Mouse (Mus musculus) hindbrain, embryonic 13.5 days (tissue): Measurements from ENCODE around the gene Dnah2. TPM values are rescaled to one million over a fixed set of nuclear protein-coding genes. Genes with fewer than 3 reads are reported as not detected.

Source experiments
- ATAC-seq: fragments of 200-750 bp; cut with Nextera tagmentation; 2 replicates; pipeline ENCODE4 v1.8.0; 2017; ENCODE audit warnings: moderate TSS enrichment; ENCODE audit not compliant: low FRiP score
- H3K27ac ChIP-seq: fragments of 300-500 bp; sonication (generic); 2 replicates; pipeline ENCODE4 v1.5.1; 2015; ENCODE audit warnings: inconsistent platforms, mild to moderate bottlenecking, moderate library complexity
- H3K27me3 ChIP-seq: fragments of 300-500 bp; sonication (generic); 2 replicates; pipeline ENCODE4 v1.6.1; 2015; ENCODE audit warnings: mild to moderate bottlenecking, inconsistent platforms
- H3K36me3 ChIP-seq: fragments of 300-500 bp; sonication (generic); 2 replicates; pipeline ENCODE4 v1.6.1; 2015; ENCODE audit warnings: mild to moderate bottlenecking, inconsistent platforms
- H3K4me1 ChIP-seq: fragments of 300-500 bp; sonication (generic); replicated peaks from 2 replicates; pipeline ENCODE4 v1.6.1; 2015; ENCODE audit warnings: inconsistent platforms
- H3K4me2 ChIP-seq: fragments of 300-500 bp; sonication (generic); 2 replicates; pipeline ENCODE4 v1.6.1; 2015; ENCODE audit warnings: inconsistent platforms, mild to moderate bottlenecking, moderate library complexity
- H3K4me3 ChIP-seq: fragments of 300-500 bp; sonication (generic); 2 replicates; pipeline ENCODE4 v1.5.1; 2015; ENCODE audit warnings: mild to moderate bottlenecking, inconsistent platforms
- H3K9ac ChIP-seq: fragments of 300-500 bp; sonication (generic); 2 replicates; pipeline ENCODE4 v1.6.1; 2015; ENCODE audit warnings: mild to moderate bottlenecking, inconsistent platforms
- H3K9me3 ChIP-seq: fragments of 300-500 bp; sonication (generic); 2 replicates; pipeline ENCODE4 v1.6.1; 2016; ENCODE audit warnings: inconsistent platforms
- WGBS: fragments of 180-500 bp; shearing (Covaris S2); methylation state at CpG from one replicate; pipeline ENCODE4 v1.1.7; 2015; 5-methylcytosine and 5-hydroxymethylcytosine counted together
- polyA plus RNA-seq: library from polyadenylated mRNA; unstranded; fragments of >200 nt; fragmentation: Nextera tagmentation; extraction: Ambion mirVana; gene quantifications from 2 replicates; pipeline ENCODE4 v1.2.1, GENCODE M21; 2015

The Dnah2 gene
- polyA plus RNA-seq, 1 experiment from 2014 or later, result 2.1 TPM

- H3K36me3 ChIP-seq, result no peaks in the 10 kb centered on the region
- no peak overlapping the region for H3K27ac ChIP-seq
- H3K4me2 ChIP-seq, result no peak overlapping the region
- 0 out of 2 replicates have a peak, but pooled peaks cover 4% of the 10 kb centered on the region for H3K4me1 ChIP-seq
- H3K4me3 ChIP-seq, result no peak overlapping the region
- no peaks in the 10 kb centered on the region for H3K27me3 ChIP-seq
- no peak overlapping the region for H3K9ac ChIP-seq
- WGBS, result 60% methylated on average over 3 of the region's 3 CpGs
- no peak for ATAC-seq
- H3K9me3 ChIP-seq, result no peaks in the 10 kb centered on the region
Measured at GRCm38 (mm10) chr11:69437291-69437690, 111.6 kb downstream of the Dnah2 start.

DNA sequence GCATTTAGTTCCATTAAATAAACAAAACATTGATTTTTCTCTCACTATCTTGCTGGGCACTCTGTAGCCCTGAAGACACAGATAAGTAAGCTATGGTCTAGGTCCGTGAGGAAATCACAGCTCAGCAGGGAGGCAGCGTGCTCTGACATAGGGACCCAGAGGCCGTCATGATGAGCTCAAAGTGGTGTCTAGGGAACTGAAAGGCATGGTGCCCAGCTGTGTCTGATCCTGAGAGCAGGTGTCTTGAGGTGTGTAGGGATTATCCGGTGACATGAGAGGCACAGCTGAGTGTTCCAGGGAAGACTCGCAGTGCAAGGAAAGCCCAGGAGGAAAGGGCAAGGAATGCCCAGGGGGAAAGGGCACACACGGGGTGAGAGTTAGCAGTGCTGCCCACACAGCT lies 115.7 kb downstream of the Dnah2 start:
- no peak for ATAC-seq
- Histone ChIP-seq H3K4me2 (no peak overlapping the region), H3K9me3 (no peaks in the 10 kb centered on the region), H3K4me1 (0 out of 2 replicates have a peak, but pooled peaks cover 7% of the 10 kb centered on the region), H3K36me3 (no peaks in the 10 kb centered on the region), H3K27me3 (no peaks in the 10 kb centered on the region; the same call in 1 of the 2 replicates), H3K9ac (no peak overlapping the region), H3K27ac (no peak overlapping the region), H3K4me3 (no peak overlapping the region)
- WGBS, result 66% methylated on average over 6 of the region's 6 CpGs

- H3K4me2 ChIP-seq, result no peak overlapping the region
- H3K4me1 ChIP-seq, result 0 out of 2 replicates have a peak, but pooled peaks cover 7% of the 10 kb centered on the region
- no peak overlapping the region for H3K9ac ChIP-seq
- H3K4me3 ChIP-seq, result no peak overlapping the region
- no peaks in the 10 kb centered on the region; the same call in 1 of the 2 replicates for H3K27me3 ChIP-seq
- ATAC-seq, result no peak
- no peaks in the 10 kb centered on the region for H3K36me3 ChIP-seq
- 78% methylated on average over 11 of the region's 11 CpGs for WGBS
- H3K9me3 ChIP-seq, result no peaks in the 10 kb centered on the region
- no peak overlapping the region for H3K27ac ChIP-seq
Measured at GRCm38 (mm10) chr11:69432640-69432982, 116.3 kb downstream of the Dnah2 start.

DNA sequence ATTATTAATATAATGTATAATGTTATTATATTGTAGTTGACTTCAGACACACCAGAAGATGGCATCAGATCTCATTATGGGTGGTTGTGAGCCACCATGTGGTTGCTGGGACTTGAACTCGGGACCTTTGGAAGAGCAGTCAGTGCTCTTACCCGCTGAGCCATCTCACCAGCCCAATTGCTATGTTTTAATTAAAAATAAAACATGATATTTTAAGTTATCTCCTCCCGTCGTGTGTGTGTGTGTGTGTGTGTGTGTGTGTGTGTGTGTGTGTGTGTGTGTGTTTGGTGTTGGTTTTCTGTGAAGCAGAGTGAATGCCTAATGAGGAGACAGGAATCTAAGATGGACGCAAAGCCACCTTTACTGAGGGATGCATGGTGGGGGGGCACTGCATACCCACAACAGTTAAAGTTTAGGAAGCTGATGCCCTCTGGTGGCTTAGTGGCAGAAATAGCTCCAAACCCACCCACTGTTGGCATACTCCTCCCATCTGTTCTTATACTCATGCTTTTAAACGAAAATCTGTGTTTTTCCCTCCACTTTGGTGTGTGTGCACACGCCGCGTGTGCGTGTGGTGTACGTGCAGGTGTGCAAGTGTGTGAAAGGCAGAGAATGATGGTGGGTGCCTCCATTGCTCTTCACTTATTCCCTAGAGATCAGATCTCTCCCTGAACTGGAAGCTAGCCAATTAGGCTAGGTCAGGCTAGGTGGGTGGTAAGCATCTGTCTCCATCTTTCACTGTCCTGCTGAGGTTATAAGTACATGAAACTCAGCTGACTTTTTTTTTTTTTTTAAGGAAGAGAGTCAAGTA lies 116.9 kb downstream of the Dnah2 start:
- 34% methylated on average over 11 of the region's 11 CpGs for WGBS
- no peak overlapping the region for H3K4me2 ChIP-seq

DNA sequence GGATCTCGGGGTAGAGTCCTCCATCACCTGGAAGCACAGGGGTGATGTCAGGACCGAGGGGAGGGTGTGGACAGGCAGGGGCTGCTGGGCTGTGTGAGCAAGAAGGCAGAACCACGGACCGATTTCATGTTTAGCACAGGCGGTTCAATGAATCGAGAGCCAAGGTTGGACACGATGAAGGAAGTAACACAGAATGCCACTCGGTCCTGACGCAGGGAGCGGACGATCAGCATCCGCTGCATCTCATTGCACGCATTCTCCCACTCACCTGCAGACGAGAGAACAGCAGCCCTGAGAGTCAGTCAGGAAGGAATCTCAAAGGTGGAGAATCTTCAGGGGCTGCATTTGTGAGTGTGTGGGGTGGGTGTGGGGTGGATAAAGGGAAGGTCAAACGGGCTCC lies 118.3 kb downstream of the Dnah2 start:
- no peak for ATAC-seq
- H3K4me1 ChIP-seq, result 0 out of 2 replicates have a peak, but pooled peaks cover 7% of the 10 kb centered on the region
- 92% methylated on average over 15 of the region's 15 CpGs for WGBS
- H3K9ac ChIP-seq, result no peak overlapping the region
- no peak overlapping the region for H3K4me3 ChIP-seq
- H3K36me3 ChIP-seq, result no peaks in the 10 kb centered on the region
- H3K9me3 ChIP-seq, result no peaks in the 10 kb centered on the region
- peaks cover 2% of the 10 kb centered on the region; the same call in 1 of the 2 replicates for H3K27me3 ChIP-seq
- H3K4me2 ChIP-seq, result no peak overlapping the region
- no peak overlapping the region for H3K27ac ChIP-seq

More for the DNA sequence above, 116.9 kb downstream of the Dnah2 start:
- H3K36me3 ChIP-seq, result no peaks in the 10 kb centered on the region
- H3K9me3 ChIP-seq, result no peaks in the 10 kb centered on the region
- H3K4me3 ChIP-seq, result no peak overlapping the region
- H3K9ac ChIP-seq, result no peak overlapping the region
- peaks cover 2% of the 10 kb centered on the region; the same call in 1 of the 2 replicates for H3K27me3 ChIP-seq
- ATAC-seq, result 0 out of 2 replicates have a peak, but pooled peaks have one; percentile 43
- 0 out of 2 replicates have a peak, but pooled peaks cover 7% of the 10 kb centered on the region for H3K4me1 ChIP-seq
- H3K27ac ChIP-seq, result no peak overlapping the region

- ATAC-seq, result no peak
- Histone ChIP-seq H3K4me3 (no peak overlapping the region), H3K9ac (no peak overlapping the region), H3K27ac (no peak overlapping the region), H3K9me3 (no peaks in the 10 kb centered on the region), H3K4me1 (0 out of 2 replicates have a peak, but pooled peaks cover 7% of the 10 kb centered on the region), H3K27me3 (peaks cover 2% of the 10 kb centered on the region; the same call in 1 of the 2 replicates), H3K4me2 (no peak overlapping the region), H3K36me3 (no peaks in the 10 kb centered on the region)
- WGBS, result 62% methylated on average over 2 of the region's 2 CpGs
Measured at GRCm38 (mm10) chr11:69429313-69429712, 119.6 kb downstream of the Dnah2 start.

DNA sequence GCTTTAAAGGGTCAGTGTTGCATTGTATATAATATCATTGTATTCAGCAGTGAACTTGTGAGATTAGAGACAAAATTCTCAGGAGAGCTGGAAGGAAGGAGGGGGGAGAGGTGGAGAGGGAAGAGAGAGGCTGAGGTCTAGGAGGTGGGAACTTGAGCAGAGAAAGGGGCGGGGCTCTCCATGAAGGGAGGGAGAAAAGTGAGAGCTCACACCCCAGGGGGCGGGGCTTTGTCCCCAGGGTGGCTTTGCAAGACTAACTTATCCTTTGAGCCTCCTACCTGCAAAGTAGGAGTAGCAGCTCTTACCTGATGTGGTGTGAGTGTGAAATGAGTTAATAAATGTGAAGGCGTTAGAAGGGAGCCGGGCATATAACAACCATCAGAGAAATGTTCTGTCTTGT lies 120.2 kb downstream of the Dnah2 start:
- H3K4me1 ChIP-seq, result 0 out of 2 replicates have a peak, but pooled peaks cover 7% of the 10 kb centered on the region
- no peak overlapping the region for H3K9ac ChIP-seq
- ATAC-seq, result no peak
- no peaks in the 10 kb centered on the region for H3K36me3 ChIP-seq
- H3K27me3 ChIP-seq, result peaks cover 7% of the 10 kb centered on the region; the same call in 1 of the 2 replicates
- H3K9me3 ChIP-seq, result no peaks in the 10 kb centered on the region
- H3K4me2 ChIP-seq, result no peak overlapping the region
- WGBS, result 31% methylated on average over 4 of the region's 4 CpGs
- no peak overlapping the region for H3K4me3 ChIP-seq
- H3K27ac ChIP-seq, result no peak overlapping the region

DNA sequence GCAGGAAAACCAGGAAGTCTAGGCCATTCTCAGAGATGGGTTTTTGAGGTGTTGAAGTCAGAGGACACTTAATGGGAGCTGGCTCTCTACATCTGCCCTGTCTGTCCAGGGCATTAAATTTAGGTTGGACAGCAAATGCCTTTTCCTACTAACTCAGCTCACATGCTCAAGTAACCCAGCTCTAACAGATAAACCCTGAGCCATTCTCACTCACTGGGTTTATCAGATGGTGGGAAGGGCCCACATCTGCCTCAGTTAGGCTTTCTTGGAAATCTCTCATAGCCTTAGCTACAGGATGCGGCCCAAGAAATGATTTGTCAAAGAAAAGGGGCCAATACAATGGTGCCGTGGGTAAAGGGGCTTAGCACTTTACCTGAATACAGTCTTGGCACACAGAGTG lies 122.7 kb downstream of the Dnah2 start:
- Histone ChIP-seq H3K4me3 (no peak overlapping the region), H3K36me3 (no peaks in the 10 kb centered on the region), H3K27me3 (peaks cover 27% of the 10 kb centered on the region), H3K4me2 (no peak overlapping the region), H3K9ac (no peak overlapping the region), H3K27ac (no peak overlapping the region), H3K9me3 (no peaks in the 10 kb centered on the region), H3K4me1 (0 out of 2 replicates have a peak, but pooled peaks cover 5% of the 10 kb centered on the region)
- WGBS, result 88% methylated on average over 2 of the region's 2 CpGs
- ATAC-seq, result no peak

- WGBS, result 77% methylated on average over 6 of the region's 6 CpGs
- Histone ChIP-seq H3K4me1 (peaks cover 27% of the 10 kb centered on the region), H3K36me3 (no peaks in the 10 kb centered on the region)
Measured at GRCm38 (mm10) chr11:69423885-69424284, 125.0 kb downstream of the Dnah2 start.

GRCm38 (mm10) chr11:69422842-69423241 lies 126.1 kb downstream of the Dnah2 start:
- Histone ChIP-seq H3K9me3 (no peaks in the 10 kb centered on the region), H3K9ac (no peak overlapping the region), H3K27me3 (peaks cover 43% of the 10 kb centered on the region), H3K27ac (no peak overlapping the region), H3K4me1 (peaks cover 35% of the 10 kb centered on the region), H3K4me3 (no peak overlapping the region), H3K4me2 (no peak overlapping the region), H3K36me3 (no peaks in the 10 kb centered on the region)
- no peak for ATAC-seq
- WGBS, result 89% methylated on average over 10 of the region's 10 CpGs

More at GRCm38 (mm10) chr11:69423885-69424284, 125.0 kb downstream of the Dnah2 start:
- no peak for ATAC-seq
- H3K4me3 ChIP-seq, result no peak overlapping the region
- peaks cover 43% of the 10 kb centered on the region for H3K27me3 ChIP-seq
- H3K27ac ChIP-seq, result no peak overlapping the region
- H3K4me2 ChIP-seq, result no peak overlapping the region
- H3K9ac ChIP-seq, result no peak overlapping the region
- no peaks in the 10 kb centered on the region for H3K9me3 ChIP-seq

- Histone ChIP-seq H3K27me3 (peaks cover 41% of the 10 kb centered on the region), H3K4me1 (peaks cover 49% of the 10 kb centered on the region), H3K27ac (no peak overlapping the region), H3K4me2 (peak overlapping the region; percentile 97), H3K9ac (peak overlapping the region; percentile 53; the same call in 1 of the 2 replicates), H3K4me3 (no peak overlapping the region), H3K36me3 (no peaks in the 10 kb centered on the region), H3K9me3 (no peaks in the 10 kb centered on the region)
- 12% methylated on average over 25 of the region's 25 CpGs for WGBS
- no peak for ATAC-seq
Measured at GRCm38 (mm10) chr11:69421131-69421977, 127.6 kb downstream of the Dnah2 start.

DNA sequence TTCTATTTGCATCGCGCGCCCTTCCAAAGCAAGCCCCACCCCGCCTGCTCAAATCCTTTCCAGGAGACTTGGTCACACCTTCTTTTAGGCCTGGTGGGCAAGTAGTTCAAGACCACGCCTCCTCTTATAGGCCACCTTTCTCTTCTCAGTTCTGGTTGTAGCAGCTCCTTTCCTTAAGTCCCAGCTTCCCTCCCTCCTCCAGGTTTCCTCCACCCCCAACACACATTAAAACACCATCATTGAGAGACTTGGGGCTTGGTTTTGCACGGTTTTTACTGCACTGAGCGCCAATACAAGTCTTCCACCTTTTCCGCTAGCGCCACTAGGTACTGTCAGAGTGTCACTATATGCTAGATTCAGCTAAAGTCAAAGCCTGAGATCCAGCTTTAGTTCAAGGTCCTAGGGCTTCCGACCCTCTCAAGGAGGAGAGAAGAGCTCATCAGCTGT lies 128.3 kb downstream of the Dnah2 start:
- peaks cover 49% of the 10 kb centered on the region for H3K4me1 ChIP-seq
- no peak overlapping the region for H3K27ac ChIP-seq
- H3K9me3 ChIP-seq, result no peaks in the 10 kb centered on the region
- peak overlapping the region; percentile 83 for H3K4me3 ChIP-seq
- peak overlapping the region; percentile 58 for H3K9ac ChIP-seq
- peaks cover 41% of the 10 kb centered on the region for H3K27me3 ChIP-seq
- no peaks in the 10 kb centered on the region for H3K36me3 ChIP-seq
- 8% methylated on average over 10 of the region's 10 CpGs for WGBS
- peak overlapping the region; percentile 97 for H3K4me2 ChIP-seq
- no peak for ATAC-seq
